Mouse (Mus musculus) C2C12 (cell line): ENCODE measurements around the gene Gm19684. TPM values are rescaled to one million over a fixed set of nuclear protein-coding genes. Genes with fewer than 3 reads are reported as not detected.
"Not testable (repeated sequence)": the region's sequence is repeated elsewhere in the genome, so short reads cannot be mapped to it uniquely, and the experiment has no call there.

Source experiments
- H3K27me3 ChIP-seq: one replicate; pipeline ENCODE4 v1.6.1; 2011; ENCODE audit not compliant: control insufficient read depth, insufficient read depth, insufficient read length
- H3K36me3 ChIP-seq: one replicate; pipeline ENCODE4 v1.6.1; 2011; ENCODE audit not compliant: control insufficient read depth, insufficient read depth
- H3K4me3 ChIP-seq: one replicate; pipeline ENCODE4 v1.5.1; 2011; ENCODE audit warnings: mild to moderate bottlenecking, control low read depth; ENCODE audit not compliant: poor library complexity, insufficient read depth, severe bottlenecking
- H3K79me2 ChIP-seq: one replicate; pipeline ENCODE4 v1.6.1; 2011; ENCODE audit not compliant: control insufficient read depth, insufficient read depth
- H3K79me3 ChIP-seq: one replicate; pipeline ENCODE4 v1.6.1; 2011; ENCODE audit warnings: low read depth, control low read depth
- H3ac ChIP-seq: one replicate; pipeline ENCODE3; 2011; ENCODE audit warnings: low read depth; ENCODE audit not compliant: control insufficient read depth, insufficient read length
- CEBPB ChIP-seq: IDR thresholded peaks from one replicate; pipeline ENCODE4 v1.6.1; 2011; ENCODE audit warnings: low read depth, mild to moderate bottlenecking, control low read depth, moderate library complexity
- CTCF ChIP-seq: IDR thresholded peaks from one replicate; pipeline ENCODE4 v1.5.1; 2011; ENCODE audit not compliant: control insufficient read depth, insufficient read depth, insufficient read length
- FOSL1 ChIP-seq: IDR thresholded peaks from one replicate; pipeline ENCODE4 v1.8.0; 2011; ENCODE audit warnings: mild to moderate bottlenecking, low read length; ENCODE audit not compliant: poor library complexity, insufficient read depth, severe bottlenecking
- MAX ChIP-seq: IDR thresholded peaks from one replicate; pipeline ENCODE4 v1.6.1; 2011; ENCODE audit warnings: mild to moderate bottlenecking, control low read depth
- MYOD1 ChIP-seq: IDR thresholded peaks from one replicate; pipeline ENCODE4 v1.6.1; 2011; ENCODE audit warnings: low read depth; ENCODE audit not compliant: control insufficient read depth, insufficient read length
- MYOG ChIP-seq: IDR thresholded peaks from one replicate; pipeline ENCODE4 v1.6.1; 2011; ENCODE audit not compliant: control insufficient read depth, insufficient read length; ENCODE audit errors: extremely low read depth
- USF1 ChIP-seq: IDR thresholded peaks from one replicate; pipeline ENCODE4 v1.6.1; 2011; ENCODE audit warnings: low read depth, mild to moderate bottlenecking, control low read depth, moderate library complexity
- polyA plus RNA-seq: library from polyadenylated mRNA; unstranded; fragments of >200 nt; fragmentation: generic; extraction: Trizol; gene quantifications from one replicate; pipeline ENCODE4 v1.2.1, GENCODE M21; 2012; ENCODE audit warnings: missing spikeins

Gm19684 gene
- polyA plus RNA-seq, 1 experiment, result not detected

DNA sequence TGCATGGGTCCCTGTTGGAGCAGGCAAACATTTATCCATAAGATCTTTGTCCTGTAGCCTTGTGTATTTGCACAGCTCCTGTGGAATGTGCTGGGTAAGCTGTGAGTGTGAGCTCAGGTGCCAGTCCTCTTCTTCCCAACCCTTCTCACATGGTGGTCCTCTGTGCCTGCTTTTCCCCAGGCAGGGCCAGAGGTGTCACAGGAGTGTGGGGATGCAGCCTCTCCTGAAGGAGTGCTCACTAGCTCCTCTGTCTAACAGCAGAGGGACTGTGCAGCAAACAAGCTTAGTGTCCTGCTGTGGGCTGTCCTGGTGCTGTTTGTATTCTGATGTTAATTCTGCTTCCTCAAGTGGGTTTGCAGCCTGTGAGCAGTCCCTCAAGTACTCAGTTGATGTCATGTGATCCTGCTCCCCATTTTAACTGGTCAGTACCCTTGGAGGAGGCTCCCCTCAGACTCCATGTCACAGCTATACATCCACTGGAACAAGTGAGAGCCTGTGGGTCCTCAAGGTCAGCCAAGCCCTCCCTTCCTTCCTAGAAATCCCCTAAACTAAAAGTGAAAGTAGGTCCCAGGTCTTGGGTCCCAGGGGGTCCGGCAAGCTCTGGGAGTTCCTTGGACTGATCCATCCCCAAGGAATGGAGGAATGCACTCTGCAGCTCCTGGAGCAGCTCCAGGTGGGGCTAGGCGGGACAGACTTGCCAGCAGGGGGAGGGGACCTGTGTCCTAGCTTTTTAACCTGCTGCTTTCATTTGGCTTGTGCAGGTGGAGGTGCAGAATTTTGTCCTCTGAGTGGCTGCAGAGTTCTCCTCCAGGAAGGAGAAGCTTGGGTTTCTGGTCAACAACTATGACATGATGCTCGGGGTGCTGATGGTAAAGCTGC is 33.0 kb downstream of the Gm19684 start:
- Histone ChIP-seq H3K27me3 (peaks cover 17% of the 10 kb centered on the region), H3ac (no peak overlapping the region), H3K79me2 (no peaks in the 10 kb centered on the region), H3K4me3 (no peak overlapping the region), H3K36me3 (no peaks in the 10 kb centered on the region), H3K79me3 (no peaks in the 10 kb centered on the region)
- TF ChIP-seq CEBPB (no peak), CTCF (no peak), FOSL1 (no peak), MYOG (no peak), MAX (no peak), MYOD1 (no peak), USF1 (no peak)

DNA sequence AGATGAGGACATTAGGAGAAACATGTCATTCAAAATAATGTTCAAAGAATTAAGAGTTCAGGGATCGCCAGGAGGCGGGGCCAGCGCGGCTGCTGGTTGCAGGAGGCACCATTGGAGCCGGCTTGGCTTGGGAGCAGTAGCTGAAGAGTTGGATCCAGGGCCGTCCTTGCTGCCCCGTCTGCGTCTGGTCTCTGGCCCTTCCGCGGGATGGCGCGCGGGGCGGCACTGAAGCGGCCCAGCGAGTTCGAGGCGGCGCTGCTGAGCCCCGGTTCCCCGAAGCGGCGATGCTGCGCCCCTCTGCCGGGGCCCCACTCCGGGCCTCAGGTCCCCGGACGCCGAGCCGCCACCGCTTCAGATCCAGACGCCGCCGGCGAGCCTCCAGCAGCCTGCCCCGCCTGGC is 36.3 kb downstream of the Gm19684 start:
- not testable (repeated sequence) for H3K79me2 ChIP-seq, H3K36me3 ChIP-seq, H3ac ChIP-seq, H3K79me3 ChIP-seq, H3K4me3 ChIP-seq
- H3K27me3 ChIP-seq, result peaks cover 36% of the 10 kb centered on the region

DNA sequence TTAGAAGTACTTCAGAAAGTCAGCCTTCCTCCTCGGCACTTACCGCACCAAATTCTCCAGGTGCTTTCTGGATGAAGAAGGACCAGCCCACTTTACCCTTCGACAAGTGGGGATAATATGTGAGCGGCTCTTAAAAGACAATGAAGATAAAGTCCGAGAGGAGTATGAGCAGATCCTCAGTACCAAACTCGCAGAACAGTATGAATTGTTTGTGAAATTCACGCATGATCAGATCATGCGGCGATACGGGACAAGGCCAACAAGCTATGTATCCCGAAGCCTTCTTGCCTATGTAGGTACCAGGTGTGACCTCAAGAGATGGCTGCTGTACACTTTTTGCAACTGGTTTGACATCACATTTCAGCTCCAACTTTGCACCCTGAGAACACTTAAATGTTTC is 36.8 kb downstream of the Gm19684 start:
- not testable (repeated sequence) for H3K79me3 ChIP-seq, H3K79me2 ChIP-seq, H3ac ChIP-seq, H3K36me3 ChIP-seq, H3K4me3 ChIP-seq
- H3K27me3 ChIP-seq, result peaks cover 36% of the 10 kb centered on the region

DNA sequence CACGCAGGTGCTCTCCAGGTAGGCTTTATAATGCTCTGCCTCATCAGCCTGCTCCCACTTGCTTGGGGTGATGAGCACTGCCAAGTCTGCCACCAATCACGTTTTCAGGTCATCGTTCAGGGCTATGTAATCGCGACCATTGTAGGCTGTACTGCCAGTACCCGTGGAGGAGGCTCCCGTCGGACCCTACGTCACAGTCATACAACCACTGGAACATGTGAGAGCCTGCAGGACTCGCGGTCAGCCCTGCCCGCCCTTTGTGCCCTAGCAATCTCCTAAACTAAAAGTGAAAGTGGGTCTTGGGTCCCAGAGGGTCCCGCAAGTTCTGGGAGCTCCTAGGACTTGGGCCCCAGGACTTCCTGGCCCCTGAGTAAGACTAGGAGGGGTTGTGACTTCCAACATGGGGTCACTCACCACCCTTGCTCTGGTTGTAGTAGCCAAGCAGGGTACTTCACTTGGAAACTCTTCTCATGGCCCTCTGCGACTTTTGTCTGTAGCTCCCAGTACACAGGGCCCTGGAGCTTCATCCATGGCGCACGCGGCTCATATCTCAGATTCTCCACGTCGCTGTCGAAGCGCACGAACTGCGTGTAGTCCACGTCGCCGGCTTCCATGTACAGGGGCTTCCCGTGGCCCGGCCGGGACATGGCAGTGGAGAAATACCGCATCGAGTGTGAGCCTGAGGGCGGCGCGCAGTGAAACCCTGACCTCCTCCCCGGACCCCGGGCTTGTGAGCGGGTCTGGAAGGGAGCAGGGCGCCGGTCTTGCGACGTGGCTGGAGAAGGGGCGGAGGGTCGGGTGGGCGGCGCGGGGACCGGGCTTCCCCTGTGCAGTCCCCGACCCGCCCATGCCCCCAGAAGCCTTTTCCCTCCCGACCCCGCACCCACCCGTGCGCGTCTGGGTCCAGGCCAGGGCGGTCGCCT is 39.9 kb downstream of the Gm19684 start:
- Histone ChIP-seq H3K27me3 (peaks cover 33% of the 10 kb centered on the region), H3K4me3 (no peak overlapping the region), H3K79me3 (no peaks in the 10 kb centered on the region), H3K79me2 (no peaks in the 10 kb centered on the region), H3K36me3 (no peaks in the 10 kb centered on the region), H3ac (no peak overlapping the region)
- no peak for TF ChIP-seq MYOD1
- TF ChIP-seq CTCF, result no peak
- no peak for TF ChIP-seq USF1
- no peak for TF ChIP-seq CEBPB
- no peak for TF ChIP-seq FOSL1
- TF ChIP-seq MYOG, result no peak
- no peak for TF ChIP-seq MAX

DNA sequence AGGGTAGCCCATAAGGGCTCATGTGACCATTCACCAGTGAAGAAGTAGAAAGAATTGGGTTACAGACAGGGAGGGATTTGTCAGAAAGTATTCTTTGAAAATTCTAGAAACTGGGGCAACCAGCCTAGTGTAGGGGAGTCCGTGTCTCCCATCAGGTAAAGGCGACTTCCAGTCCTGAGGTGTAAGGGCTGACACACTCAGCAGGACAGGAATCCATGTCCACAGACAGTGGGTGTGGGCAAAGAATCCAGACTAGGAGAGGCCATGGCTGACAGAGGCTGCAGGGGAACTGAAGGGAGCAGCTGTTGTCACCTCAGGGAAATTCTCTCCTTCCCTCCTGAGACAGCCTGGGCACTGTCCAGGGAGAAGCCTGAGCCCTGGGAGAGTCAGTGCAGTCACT is 45.4 kb downstream of the Gm19684 start:
- not testable (repeated sequence) for H3K79me2 ChIP-seq, H3ac ChIP-seq, H3K4me3 ChIP-seq, H3K36me3 ChIP-seq, H3K79me3 ChIP-seq
- peaks cover 24% of the 10 kb centered on the region for H3K27me3 ChIP-seq

DNA sequence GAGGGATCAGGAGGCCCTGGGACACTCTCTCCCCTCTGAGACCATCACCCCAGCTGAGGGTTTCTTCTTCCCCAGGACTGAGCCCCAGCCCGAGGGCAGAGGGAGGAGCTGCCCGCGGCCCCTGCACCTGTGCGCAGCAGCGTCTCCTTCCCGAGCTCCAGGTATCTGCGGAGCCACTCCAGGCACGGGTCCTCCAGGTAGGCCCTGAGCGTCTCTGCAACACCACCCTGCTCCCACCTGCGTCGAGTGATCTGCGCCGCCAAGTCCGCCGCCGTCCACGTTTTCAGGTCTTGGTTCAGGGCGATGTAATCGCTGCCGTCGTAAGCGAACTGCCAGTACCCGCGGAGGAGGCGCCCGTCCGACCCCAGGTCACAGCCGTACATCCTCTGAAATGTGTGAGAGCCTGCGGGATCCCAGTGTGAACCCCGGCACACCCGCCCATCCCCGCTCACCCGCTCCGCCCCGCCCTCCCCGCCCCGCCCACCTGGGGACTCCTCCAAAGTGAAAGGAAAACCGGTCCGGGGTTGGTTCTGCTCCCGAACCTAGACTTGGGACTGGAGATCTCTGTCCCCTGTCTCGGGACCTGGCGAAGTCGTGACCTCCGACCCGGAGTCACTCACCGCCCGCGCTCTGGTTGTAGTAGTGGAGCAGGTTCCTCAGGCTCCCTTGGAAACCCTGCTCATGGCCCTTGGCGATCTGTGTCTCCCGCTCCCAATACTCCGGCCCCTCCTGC is 46.0 kb downstream of the Gm19684 start:
- Histone ChIP-seq H3K27me3 (peaks cover 19% of the 10 kb centered on the region), H3ac (no peak overlapping the region), H3K79me2 (no peaks in the 10 kb centered on the region), H3K4me3 (peak overlapping the region; percentile 28), H3K36me3 (no peaks in the 10 kb centered on the region), H3K79me3 (no peaks in the 10 kb centered on the region)
- TF ChIP-seq MAX (no peak), FOSL1 (no peak), MYOD1 (no peak), USF1 (no peak)
